Comparison of ENCODE assay signal across 17 mouse cellular contexts in the genomic region with DNA sequence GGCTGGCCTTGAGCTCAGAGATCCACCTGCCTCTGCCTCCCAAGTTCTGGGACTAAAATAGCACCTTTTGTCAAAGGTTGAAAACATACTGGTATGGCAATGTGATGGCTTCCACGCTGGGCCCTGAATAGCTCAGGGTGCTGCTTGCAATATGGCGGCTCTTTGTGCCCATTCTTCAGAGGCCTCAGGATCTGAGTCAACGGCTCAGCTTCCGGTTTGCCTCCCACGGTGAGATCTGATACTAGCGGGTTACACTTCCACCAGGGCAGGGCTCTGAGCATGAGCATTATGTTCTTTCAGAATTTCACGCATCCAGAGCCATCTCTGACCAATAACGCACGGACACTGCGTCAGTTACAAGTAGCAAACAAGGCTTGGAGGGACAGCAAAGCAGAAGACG.
"Had no signal": no experiment of that assay in that cellular context is flagged by ENCODE, and none has a peak within 500 bp of the region (broad histone marks: within the 10 kb centered on the region; RNA-seq: fewer than 3 reads in every experiment).

No protein-coding gene starts in this region.

- ATAC-seq: midbrain, embryonic 16.5 days had no signal

- H3K27ac ChIP-seq: liver, embryonic 15.5 days; midbrain, embryonic 10.5 days; midbrain, embryonic 12.5 days; neural tube, embryonic 12.5 days; stomach, embryonic 15.5 days; stomach, postnatal 0 days had no signal

- H3K9ac ChIP-seq: liver, embryonic 15.5 days; lung, embryonic 14.5 days; midbrain, embryonic 12.5 days; neural tube, embryonic 12.5 days; stomach, embryonic 15.5 days had no signal

- H3K36me3 ChIP-seq: liver, embryonic 15.5 days; midbrain, embryonic 10.5 days; midbrain, embryonic 12.5 days; neural tube, embryonic 12.5 days; stomach, embryonic 15.5 days had no signal

- H3K4me1 ChIP-seq: liver, embryonic 15.5 days; midbrain, embryonic 10.5 days; midbrain, embryonic 12.5 days; neural tube, embryonic 12.5 days; stomach, embryonic 15.5 days had no signal

- DNase-seq: lung, adult 18-20 months; lung, embryonic 14.5 days; lung, postnatal 10 days; lung, postnatal 4 days; midbrain, embryonic 14.5 days; right cerebral cortex, postnatal 14 days; thymus, adult 2 months; thymus, postnatal 25 days; thymus, postnatal 4 days had no signal

- H3K4me3 ChIP-seq: liver, embryonic 15.5 days; midbrain, embryonic 10.5 days; midbrain, embryonic 12.5 days; myocyte; neural tube, embryonic 12.5 days; stomach, embryonic 15.5 days had no signal

- H3K9me3 ChIP-seq: liver, embryonic 15.5 days; midbrain, embryonic 10.5 days; midbrain, embryonic 12.5 days; neural tube, embryonic 12.5 days; stomach, embryonic 15.5 days had no signal

- H3K27me3 ChIP-seq: liver, embryonic 15.5 days; midbrain, embryonic 12.5 days; neural tube, embryonic 12.5 days; stomach, embryonic 15.5 days had no signal

- H3K4me2 ChIP-seq: liver, embryonic 15.5 days; lung, embryonic 14.5 days; midbrain, embryonic 12.5 days; neural tube, embryonic 12.5 days; stomach, embryonic 15.5 days had no signal
